Mouse (Mus musculus) small intestine, adult 2 months (tissue): Measurements from ENCODE around the gene Lin54. TPM values are rescaled to one million over a fixed set of nuclear protein-coding genes. Genes with fewer than 3 reads are reported as not detected.
A peak's percentile ranks its signal among the peaks of the same experiment; 100 is the strongest.

Experiments
- H3K27ac ChIP-seq: fragments of 200-500 bp; 2 replicates; pipeline ENCODE4 v1.5.1; 2012; ENCODE audit warnings: low read depth, low read length, control low read depth, inconsistent platforms; ENCODE audit not compliant: insufficient read depth
- H3K27me3 ChIP-seq: fragments of 200-500 bp; 2 replicates; pipeline ENCODE4 v1.6.1; 2012; ENCODE audit warnings: mild to moderate bottlenecking, moderate library complexity, low read length, inconsistent platforms; ENCODE audit not compliant: control insufficient read depth, insufficient read depth
- H3K36me3 ChIP-seq: fragments of 200-500 bp; 2 replicates; pipeline ENCODE4 v1.6.1; 2012; ENCODE audit warnings: mild to moderate bottlenecking, low read length, control low read depth, inconsistent platforms; ENCODE audit not compliant: control insufficient read depth, insufficient read depth
- H3K4me1 ChIP-seq: fragments of 200-500 bp; 2 replicates; pipeline ENCODE4 v1.6.1; 2012; ENCODE audit warnings: low read length, inconsistent platforms, mixed read lengths; ENCODE audit not compliant: control insufficient read depth, insufficient read depth, insufficient read length
- H3K4me3 ChIP-seq: fragments of 200-500 bp; 2 replicates; pipeline ENCODE4 v1.5.1; 2012; ENCODE audit warnings: low read depth, mild to moderate bottlenecking, control low read depth, inconsistent platforms, low read length, moderate library complexity
- CTCF ChIP-seq: fragments of 200-500 bp; IDR thresholded peaks from 2 replicates; pipeline ENCODE4 v1.5.1; 2012; ENCODE audit warnings: low read depth, mild to moderate bottlenecking, control low read depth, inconsistent platforms, low read length, moderate library complexity, mixed read lengths; ENCODE audit not compliant: insufficient replicate concordance, insufficient read length; ENCODE audit errors: extremely low read depth
- POLR2A ChIP-seq: fragments of 200-500 bp; IDR thresholded peaks from 2 replicates; pipeline ENCODE4 v1.6.1; 2012; ENCODE audit warnings: low read depth, mild to moderate bottlenecking, control low read depth, inconsistent platforms, low read length, moderate library complexity
- WGBS: fragments of 180-500 bp; shearing (Covaris S2); methylation state at CpG from one replicate; pipeline ENCODE4 v1.1.7; 2018; 5-methylcytosine and 5-hydroxymethylcytosine counted together
- polyA plus RNA-seq: library from polyadenylated mRNA; depleted of rRNA; stranded (reverse); fragments of >200 nt; gene quantifications from 2 replicates; pipeline ENCODE4 v1.2.3, GENCODE M21; 2012

Gene Lin54
- polyA plus RNA-seq, 1 experiment: 6.3 TPM

GRCm38 (mm10) chr5:100512576-100512975 lies 12.1 kb upstream of the Lin54 start:
- no peak overlapping the region for H3K4me3 ChIP-seq
- peaks cover 21% of the 10 kb centered on the region; the same call in 1 of the 2 replicates for H3K4me1 ChIP-seq
- H3K27me3 ChIP-seq: no peaks in the 10 kb centered on the region
- no peaks in the 10 kb centered on the region for H3K36me3 ChIP-seq
- TF ChIP-seq POLR2A (no peak), CTCF (no peak)
- H3K27ac ChIP-seq: no peak overlapping the region

- H3K4me3 ChIP-seq: no peak overlapping the region
- peak overlapping the region; percentile 19; the same call in 1 of the 2 replicates for H3K27ac ChIP-seq
- no peaks in the 10 kb centered on the region for H3K36me3 ChIP-seq
- no peak for TF ChIP-seq CTCF
- no peak for TF ChIP-seq POLR2A
- H3K4me1 ChIP-seq: peaks cover 14% of the 10 kb centered on the region; the same call in 1 of the 2 replicates
- no peaks in the 10 kb centered on the region for H3K27me3 ChIP-seq
- WGBS: 46% methylated on average over 11 of the region's 11 CpGs
Measured at GRCm38 (mm10) chr5:100509247-100509646, 8.8 kb upstream of the Lin54 start.

GRCm38 (mm10) chr5:100501267-100501666 lies 828 bp upstream of the Lin54 start:
- TF ChIP-seq CTCF: no peak
- TF ChIP-seq POLR2A: no peak
- H3K27ac ChIP-seq: no peak overlapping the region
- H3K27me3 ChIP-seq: no peaks in the 10 kb centered on the region
- no peak overlapping the region for H3K4me3 ChIP-seq
- WGBS: 39% methylated on average over 4 of the region's 4 CpGs
- no peaks in the 10 kb centered on the region; the same call in 1 of the 2 replicates for H3K4me1 ChIP-seq
- H3K36me3 ChIP-seq: no peaks in the 10 kb centered on the region

GRCm38 (mm10) chr5:100499831-100500304 lies 571 bp downstream of the Lin54 start:
- Histone ChIP-seq H3K4me1 (no peaks in the 10 kb centered on the region; the same call in 1 of the 2 replicates), H3K27me3 (no peaks in the 10 kb centered on the region), H3K27ac (peak overlapping the region; percentile 62; the same call in 1 of the 2 replicates), H3K36me3 (no peaks in the 10 kb centered on the region), H3K4me3 (peak overlapping the region; percentile 95)
- TF ChIP-seq POLR2A (no peak), CTCF (no peak)
- 3% methylated on average over 40 of the region's 41 CpGs for WGBS

- WGBS: 16% methylated on average over 2 of the region's 2 CpGs
- no peak overlapping the region for H3K27ac ChIP-seq
Measured at GRCm38 (mm10) chr5:100499243-100499642, 1.2 kb downstream of the Lin54 start.

GRCm38 (mm10) chr5:100498436-100499180 lies 1.8 kb downstream of the Lin54 start:
- Histone ChIP-seq H3K4me3 (peak overlapping the region; percentile 78), H3K27me3 (no peaks in the 10 kb centered on the region), H3K27ac (peak overlapping the region; percentile 52), H3K36me3 (no peaks in the 10 kb centered on the region), H3K4me1 (no peaks in the 10 kb centered on the region; the same call in 1 of the 2 replicates)
- TF ChIP-seq CTCF (no peak), POLR2A (no peak)
- under 1% methylated on average over 46 of the region's 46 CpGs for WGBS

More at GRCm38 (mm10) chr5:100499243-100499642, 1.2 kb downstream of the Lin54 start:
- no peaks in the 10 kb centered on the region for H3K36me3 ChIP-seq
- no peaks in the 10 kb centered on the region; the same call in 1 of the 2 replicates for H3K4me1 ChIP-seq
- H3K4me3 ChIP-seq: no peak overlapping the region
- H3K27me3 ChIP-seq: no peaks in the 10 kb centered on the region
- TF ChIP-seq CTCF (no peak), POLR2A (no peak)

GRCm38 (mm10) chr5:100491704-100492103 lies 8.7 kb downstream of the Lin54 start:
- Histone ChIP-seq H3K4me1 (no peaks in the 10 kb centered on the region), H3K27me3 (no peaks in the 10 kb centered on the region)
- TF ChIP-seq POLR2A: no peak
- no peak for TF ChIP-seq CTCF

More at GRCm38 (mm10) chr5:100491704-100492103, 8.7 kb downstream of the Lin54 start:
- Histone ChIP-seq H3K27ac (no peak overlapping the region), H3K4me3 (no peak overlapping the region), H3K36me3 (no peaks in the 10 kb centered on the region)
- WGBS: 50% methylated on average over 4 of the region's 4 CpGs
